Mouse (Mus musculus): Measurements from ENCODE around the gene Zfp553. TPM values are rescaled to one million over a fixed set of nuclear protein-coding genes. Genes with fewer than 3 reads are reported as not detected.

Zfp553 gene
- polyA plus RNA-seq, 1 experiment from 2014 or later: 51.9 TPM

DNA sequence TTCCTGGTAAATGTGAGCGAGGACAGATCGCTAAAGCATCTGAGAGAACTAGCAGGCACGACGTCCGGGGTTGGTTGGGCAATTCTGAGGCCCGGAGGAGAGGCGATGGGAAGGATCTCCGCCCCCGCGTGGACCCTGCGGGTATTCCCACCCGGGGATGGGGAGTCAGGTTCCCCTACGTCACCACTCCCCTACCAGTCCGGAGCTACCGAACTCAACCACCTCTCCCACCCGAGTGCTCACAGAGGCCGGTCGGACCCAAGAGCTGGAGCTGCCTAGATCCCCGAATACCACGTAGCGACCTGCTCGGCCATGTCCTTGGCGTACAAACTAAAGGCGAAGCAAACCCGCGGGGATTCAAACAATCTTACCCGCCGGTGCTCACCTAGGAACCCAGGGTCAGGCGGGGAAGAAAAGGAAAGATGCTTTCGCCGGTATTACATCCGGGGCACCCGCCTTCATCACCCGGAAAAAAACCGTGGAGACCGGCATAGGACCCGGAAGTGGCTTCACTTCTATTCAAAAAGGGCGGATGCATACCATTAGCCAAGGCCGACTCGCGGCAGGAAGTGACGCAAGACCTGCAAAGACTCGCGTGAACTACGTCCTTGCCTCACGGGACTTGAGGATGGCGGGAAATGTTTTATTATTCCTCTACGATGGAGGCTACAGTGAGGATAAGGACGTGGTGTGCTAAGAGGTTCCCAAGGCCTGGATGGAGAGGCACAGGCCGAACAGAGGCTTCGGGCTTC lies 37.1 kb upstream of the Zfp553 start, which contains the start of gene Cd2bp2:
Gene Cd2bp2 (minus strand): TSS at position 507 of the 752 bp plus-strand sequence.
- WGBS: under 1% methylated on average over 51 of the region's 51 CpGs
- H3K4me2 ChIP-seq: peak within 1 kb of the TSS; percentile 88
- peaks cover 68% of the 10 kb centered on the region for H3K36me3 ChIP-seq

DNA sequence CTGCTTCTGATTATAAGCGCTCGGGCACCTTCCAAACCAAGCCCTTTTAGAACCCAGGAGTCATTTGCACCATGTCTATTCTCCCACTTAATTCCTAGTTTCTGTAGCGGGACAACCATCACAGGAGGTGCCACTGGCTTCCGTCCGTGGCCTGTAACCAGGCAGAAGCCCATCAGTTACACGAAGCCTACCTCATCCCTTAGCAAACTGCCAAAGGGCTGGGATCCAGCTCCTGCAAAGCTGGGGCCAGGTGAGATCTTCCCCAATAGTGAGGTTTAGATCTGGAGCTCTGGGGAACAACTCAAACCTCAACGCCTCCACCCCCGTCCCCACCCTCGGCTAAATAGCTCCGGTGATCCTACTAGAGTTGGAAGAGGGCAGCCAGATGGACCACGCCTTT lies 36.4 kb upstream of the Zfp553 start:
- Histone ChIP-seq H3K27ac (replicated peaks) (peak overlapping the region; percentile 88), H3K9me3 (no peaks in the 10 kb centered on the region), H3K9ac (peak overlapping the region; percentile 66), H3K4me2 (peak overlapping the region; percentile 88), H3K4me3 (peak overlapping the region; percentile 80), H3K36me3 (peaks cover 71% of the 10 kb centered on the region), H3K27me3 (no peaks in the 10 kb centered on the region), H3K4me1 (replicated peaks) (peaks cover 32% of the 10 kb centered on the region)
- ATAC-seq (ENCODE audit: low FRiP score, low read depth): no peak
- 57% methylated on average over 11 of the region's 11 CpGs for WGBS

More for the DNA sequence above, 37.1 kb upstream of the Zfp553 start, which contains the start of gene Cd2bp2:
- H3K27ac ChIP-seq (replicated peaks): peak within 1 kb of the TSS; percentile 89
- peak within 1 kb of the TSS; percentile 80 for H3K4me3 ChIP-seq
- H3K27me3 ChIP-seq: no peaks in the 10 kb centered on the region
- peaks cover 32% of the 10 kb centered on the region for H3K4me1 ChIP-seq (replicated peaks)
- H3K9me3 ChIP-seq: no peaks in the 10 kb centered on the region
- peak within 1 kb of the TSS; percentile 73 for H3K9ac ChIP-seq
- peak; percentile 98 for ATAC-seq (ENCODE audit: low FRiP score, low read depth)

- peaks cover 18% of the 10 kb centered on the region for H3K36me3 ChIP-seq
- H3K4me2 ChIP-seq: peak overlapping the region; percentile 98
- H3K9ac ChIP-seq: peak overlapping the region; percentile 95
- no peak overlapping the region for H3K27ac ChIP-seq (replicated peaks)
- H3K4me3 ChIP-seq: peak overlapping the region; percentile 99
- peaks cover 34% of the 10 kb centered on the region for H3K4me1 ChIP-seq (replicated peaks)
- H3K27me3 ChIP-seq: no peaks in the 10 kb centered on the region
- ATAC-seq (ENCODE audit: low FRiP score, low read depth): no peak
- 60% methylated on average over 2 of the region's 2 CpGs for WGBS
- no peaks in the 10 kb centered on the region for H3K9me3 ChIP-seq
Measured at GRCm38 (mm10) chr7:127206606-127207005, 26.3 kb upstream of the Zfp553 start.

DNA sequence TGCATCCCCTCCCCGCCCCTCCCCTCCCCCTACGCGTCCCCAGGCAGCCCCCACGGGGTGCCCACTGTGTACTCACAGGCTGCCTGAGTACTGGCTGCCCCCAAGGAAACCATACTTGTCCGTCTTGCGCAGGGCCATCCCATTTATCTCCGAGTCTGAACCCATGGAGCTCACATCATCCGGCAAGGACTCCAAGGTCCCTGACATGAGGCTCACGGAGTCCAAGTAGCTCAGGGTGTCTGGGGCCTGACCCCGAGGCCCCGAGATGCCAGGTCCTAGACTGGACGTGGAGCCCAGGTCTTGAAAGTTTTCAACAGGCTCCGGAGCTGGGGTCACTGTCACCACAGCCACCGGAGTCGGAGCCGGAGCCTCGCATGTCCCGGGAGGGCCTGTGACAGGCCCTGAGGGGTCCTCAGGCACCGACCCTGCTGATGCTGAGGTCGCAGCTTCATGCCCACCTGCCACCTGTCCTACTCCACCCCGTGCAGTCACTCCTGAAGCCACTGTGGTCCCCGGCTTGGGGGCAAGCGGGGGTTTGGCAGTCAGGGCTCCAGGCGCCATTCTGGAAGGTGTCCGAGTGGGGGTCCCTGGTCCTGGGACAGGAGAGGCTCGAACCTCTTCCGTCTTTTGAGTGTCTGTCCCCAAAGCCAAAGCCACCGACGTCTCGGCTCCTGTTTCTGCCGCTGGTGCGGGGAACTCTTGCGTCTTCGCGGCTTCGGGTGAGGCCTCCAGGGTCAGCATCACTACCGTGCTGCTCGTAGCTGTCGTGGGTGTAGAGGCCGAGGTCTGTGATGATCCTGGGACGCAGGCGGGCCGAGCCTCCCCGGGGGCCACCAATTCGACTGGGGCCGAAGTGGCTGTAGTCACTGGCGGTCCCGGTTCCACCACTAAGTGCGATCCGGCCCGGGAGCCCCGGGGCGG lies 25.2 kb upstream of the Zfp553 start:
- Histone ChIP-seq H3K4me1 (replicated peaks) (peaks cover 34% of the 10 kb centered on the region), H3K36me3 (peaks cover 14% of the 10 kb centered on the region), H3K27me3 (no peaks in the 10 kb centered on the region), H3K27ac (replicated peaks) (peak overlapping the region; percentile 80), H3K9me3 (no peaks in the 10 kb centered on the region), H3K4me3 (peak overlapping the region; percentile 99), H3K4me2 (peak overlapping the region; percentile 98), H3K9ac (peak overlapping the region; percentile 95)
- no peak for ATAC-seq (ENCODE audit: low FRiP score, low read depth)
- under 1% methylated on average over 51 of the region's 53 CpGs for WGBS

DNA sequence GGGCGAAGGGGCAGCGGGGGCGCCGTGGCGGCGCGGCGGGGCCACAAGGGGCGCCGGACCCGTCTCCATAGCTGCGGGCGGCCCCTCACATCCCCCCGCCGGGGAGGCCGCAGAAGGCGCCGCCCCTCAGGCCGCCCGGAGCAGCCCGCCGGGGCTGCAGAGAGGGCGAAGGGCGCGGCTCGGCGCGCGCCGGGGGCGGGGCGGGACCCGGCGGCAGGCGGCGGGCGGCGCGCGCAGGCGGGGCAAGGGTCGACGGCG lies 24.6 kb upstream of the Zfp553 start, which contains the start of gene Tbc1d10b:
Gene Tbc1d10b (minus strand): TSS at position 174 of the 258 bp plus-strand sequence.
- no peaks in the 10 kb centered on the region for H3K9me3 ChIP-seq
- peak within 1 kb of the TSS; percentile 85 for H3K27ac ChIP-seq (replicated peaks)
- peaks cover 8% of the 10 kb centered on the region for H3K36me3 ChIP-seq
- ATAC-seq (ENCODE audit: low FRiP score, low read depth): peak; percentile 7
- H3K4me1 ChIP-seq (replicated peaks): peaks cover 34% of the 10 kb centered on the region
- 0% methylated on average over 24 of the region's 44 CpGs for WGBS
- H3K4me2 ChIP-seq: peak within 1 kb of the TSS; percentile 98
- peak within 1 kb of the TSS; percentile 95 for H3K9ac ChIP-seq
- H3K4me3 ChIP-seq: peak within 1 kb of the TSS; percentile 99
- H3K27me3 ChIP-seq: no peaks in the 10 kb centered on the region

GRCm38 (mm10) chr7:127208553-127209438 lies 24.1 kb upstream of the Zfp553 start, which contains the start of gene Mylpf:
Gene Mylpf, plus strand, starts transcription at chr7:127208890.
- Histone ChIP-seq H3K9me3 (no peaks in the 10 kb centered on the region), H3K4me3 (peak within 1 kb of the TSS; percentile 99), H3K27ac (replicated peaks) (peak within 1 kb of the TSS; percentile 85), H3K9ac (peak within 1 kb of the TSS; percentile 95), H3K4me2 (peak within 1 kb of the TSS; percentile 98), H3K4me1 (replicated peaks) (peaks cover 34% of the 10 kb centered on the region), H3K27me3 (no peaks in the 10 kb centered on the region), H3K36me3 (peaks cover 4% of the 10 kb centered on the region; the same call in 1 of the 2 replicates)
- under 1% methylated on average over 44 of the region's 44 CpGs for WGBS
- ATAC-seq (ENCODE audit: low FRiP score, low read depth): peak; percentile 97

GRCm38 (mm10) chr7:127209851-127210250 lies 23.0 kb upstream of the Zfp553 start:
- peaks cover 34% of the 10 kb centered on the region for H3K4me1 ChIP-seq (replicated peaks)
- no peak for ATAC-seq (ENCODE audit: low FRiP score, low read depth)
- no peak overlapping the region for H3K4me3 ChIP-seq
- no peaks in the 10 kb centered on the region for H3K9me3 ChIP-seq
- peak overlapping the region; percentile 85 for H3K27ac ChIP-seq (replicated peaks)
- 0 out of 2 replicates have a peak, but pooled peaks cover 3% of the 10 kb centered on the region for H3K36me3 ChIP-seq
- no peaks in the 10 kb centered on the region for H3K27me3 ChIP-seq
- H3K4me2 ChIP-seq: peak overlapping the region; percentile 79
- WGBS: 85% methylated on average over 5 of the region's 5 CpGs
- H3K9ac ChIP-seq: no peak overlapping the region

DNA sequence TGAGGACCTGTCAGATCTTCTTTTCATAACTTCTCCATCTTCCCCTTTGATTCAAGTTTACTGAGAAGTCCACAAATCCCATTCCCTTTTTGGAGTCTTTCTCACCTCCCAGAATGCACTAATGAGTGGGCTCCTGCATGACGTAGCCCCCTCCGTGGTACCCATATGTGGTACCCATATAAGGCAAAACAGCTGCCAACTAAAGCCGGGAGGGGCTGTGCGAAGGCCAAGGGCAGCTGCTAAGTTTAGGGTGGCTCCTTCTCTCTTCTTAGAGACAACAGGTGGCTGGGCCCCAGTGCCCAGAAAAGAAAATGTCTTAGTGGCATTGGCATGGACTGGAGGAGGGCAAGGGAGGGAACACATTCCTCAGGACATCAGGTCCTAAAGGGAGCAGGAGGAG lies 22.6 kb upstream of the Zfp553 start:
- 90% methylated on average over 4 of the region's 4 CpGs for WGBS
- Histone ChIP-seq H3K9ac (no peak overlapping the region), H3K4me2 (no peak overlapping the region), H3K4me1 (replicated peaks) (peaks cover 33% of the 10 kb centered on the region), H3K27ac (replicated peaks) (no peak overlapping the region), H3K9me3 (no peaks in the 10 kb centered on the region), H3K27me3 (no peaks in the 10 kb centered on the region), H3K4me3 (no peak overlapping the region), H3K36me3 (no peaks in the 10 kb centered on the region)
- no peak for ATAC-seq (ENCODE audit: low FRiP score, low read depth)

DNA sequence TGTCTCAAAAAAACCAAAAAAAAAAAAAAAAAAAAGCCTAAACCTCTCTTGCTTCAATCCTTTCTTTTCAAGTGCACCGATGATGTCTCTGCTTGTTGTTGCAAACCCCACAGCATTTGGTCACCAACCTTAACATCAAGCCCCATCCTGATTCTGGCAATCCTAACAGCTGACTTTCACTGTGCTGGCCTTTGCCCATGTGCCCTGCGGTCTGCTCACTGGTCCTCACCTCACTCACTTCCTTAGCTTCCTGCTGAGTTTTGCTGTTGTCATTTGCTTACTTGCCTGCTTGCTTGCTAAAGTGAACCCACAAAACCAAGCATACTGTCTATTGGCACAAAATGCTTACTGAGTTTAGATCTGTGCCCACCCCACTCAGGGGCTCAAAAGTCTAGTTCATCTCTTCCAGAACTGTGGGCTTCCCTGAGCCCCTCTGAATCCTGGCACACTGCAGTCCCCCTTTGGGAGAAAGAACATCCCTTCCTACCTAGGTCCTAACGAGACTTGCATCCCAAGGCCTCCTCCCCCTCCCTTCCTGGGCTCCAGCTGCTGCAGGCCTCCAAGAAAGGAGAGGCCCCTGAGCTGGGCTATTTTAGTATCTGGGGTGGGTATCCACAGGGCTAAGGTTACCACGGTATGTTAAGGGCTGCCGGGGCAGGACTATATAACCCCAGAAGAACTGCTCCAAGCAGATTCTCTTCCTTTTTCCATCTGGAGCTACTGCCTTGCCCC lies 21.7 kb upstream of the Zfp553 start:
- peaks cover 25% of the 10 kb centered on the region for H3K4me1 ChIP-seq (replicated peaks)
- no peak overlapping the region for H3K9ac ChIP-seq
- no peak overlapping the region for H3K4me2 ChIP-seq
- H3K9me3 ChIP-seq: no peaks in the 10 kb centered on the region
- 66% methylated on average over 5 of the region's 5 CpGs for WGBS
- ATAC-seq (ENCODE audit: low FRiP score, low read depth): no peak
- H3K27me3 ChIP-seq: no peaks in the 10 kb centered on the region
- no peak overlapping the region for H3K27ac ChIP-seq (replicated peaks)
- no peaks in the 10 kb centered on the region for H3K36me3 ChIP-seq
- no peak overlapping the region for H3K4me3 ChIP-seq

GRCm38 (mm10) chr7:127212432-127213250 lies 20.2 kb upstream of the Zfp553 start:
- Histone ChIP-seq H3K9ac (no peak overlapping the region), H3K27me3 (no peaks in the 10 kb centered on the region), H3K4me2 (no peak overlapping the region), H3K27ac (replicated peaks) (no peak overlapping the region), H3K4me1 (replicated peaks) (peaks cover 13% of the 10 kb centered on the region), H3K36me3 (no peaks in the 10 kb centered on the region), H3K9me3 (no peaks in the 10 kb centered on the region), H3K4me3 (no peak overlapping the region)
- no peak for ATAC-seq (ENCODE audit: low FRiP score, low read depth)
- 90% methylated on average over 12 of the region's 12 CpGs for WGBS
